Mouse (Mus musculus) forebrain, postnatal 0 days (tissue): ENCODE measurements around the gene Astn1. TPM values are rescaled to one million over a fixed set of nuclear protein-coding genes. Genes with fewer than 3 reads are reported as not detected.

Experiments used
- ATAC-seq: fragments of 200-750 bp; cut with Nextera tagmentation; 2 replicates; pipeline ENCODE4 v1.8.0; 2017; ENCODE audit warnings: mild to moderate bottlenecking, moderate library complexity
- DNase-seq: peaks from one replicate; pipeline ENCODE4 v3.0.0-alpha.2; 2015
- H3K27ac ChIP-seq: fragments of 300-500 bp; sonication (generic); 2 replicates; pipeline ENCODE4 v1.5.1; 2014; ENCODE audit warnings: low read depth, mild to moderate bottlenecking, antibody characterized with exemption, low read length, moderate library complexity, mixed read lengths
- H3K27me3 ChIP-seq: fragments of 300-500 bp; sonication (generic); 2 replicates; pipeline ENCODE4 v1.6.1; 2014; ENCODE audit warnings: mild to moderate bottlenecking, low read length, mixed read lengths; ENCODE audit not compliant: insufficient read depth
- H3K36me3 ChIP-seq: fragments of 300-500 bp; sonication (generic); 2 replicates; pipeline ENCODE4 v1.6.1; 2014; ENCODE audit warnings: mild to moderate bottlenecking, moderate library complexity; ENCODE audit not compliant: insufficient read depth
- H3K4me1 ChIP-seq: fragments of 300-500 bp; sonication (generic); 2 replicates; pipeline ENCODE4 v1.6.1; 2014; ENCODE audit warnings: antibody characterized with exemption; ENCODE audit not compliant: insufficient read depth
- H3K4me2 ChIP-seq: fragments of 300-500 bp; sonication (generic); 2 replicates; pipeline ENCODE4 v1.6.1; 2014; ENCODE audit warnings: low read depth, mild to moderate bottlenecking, moderate library complexity
- H3K4me3 ChIP-seq: fragments of 300-500 bp; sonication (generic); 2 replicates; pipeline ENCODE4 v1.5.1; 2014; ENCODE audit warnings: low read depth, low read length, mixed read lengths
- H3K9ac ChIP-seq: fragments of 300-500 bp; sonication (generic); 2 replicates; pipeline ENCODE4 v1.6.1; 2014; ENCODE audit warnings: mild to moderate bottlenecking
- H3K9me3 ChIP-seq: fragments of 300-500 bp; sonication (generic); 2 replicates; pipeline ENCODE4 v1.6.1; 2016; ENCODE audit warnings: low read length
- CTCF ChIP-seq: sonication (generic); IDR thresholded peaks from 2 replicates; pipeline ENCODE4 v1.5.1; 2016; ENCODE audit warnings: antibody characterized with exemption, control low read depth, low read depth
- WGBS: fragments of 180-500 bp; shearing (Covaris S2); extraction: QIAGEN DNeasy Blood & Tissue Kit; methylation state at CpG from one replicate; pipeline ENCODE4 v1.1.7; 2014; 5-methylcytosine and 5-hydroxymethylcytosine counted together
- polyA plus RNA-seq: library from polyadenylated mRNA; unstranded; fragments of >200 nt; fragmentation: Nextera tagmentation; extraction: Ambion mirVana; gene quantifications from 2 replicates; pipeline ENCODE4 v1.2.1, GENCODE M21; 2015
- total RNA-seq: library from RNA; depleted of rRNA; stranded (reverse); fragments of >200 nt; gene quantifications from 2 replicates; pipeline ENCODE4 v1.2.3, GENCODE M21; 2014

Gene Astn1
- total and polyA plus RNA-seq, 2 experiments from 2014 or later = 29.4 to 122 TPM

DNA sequence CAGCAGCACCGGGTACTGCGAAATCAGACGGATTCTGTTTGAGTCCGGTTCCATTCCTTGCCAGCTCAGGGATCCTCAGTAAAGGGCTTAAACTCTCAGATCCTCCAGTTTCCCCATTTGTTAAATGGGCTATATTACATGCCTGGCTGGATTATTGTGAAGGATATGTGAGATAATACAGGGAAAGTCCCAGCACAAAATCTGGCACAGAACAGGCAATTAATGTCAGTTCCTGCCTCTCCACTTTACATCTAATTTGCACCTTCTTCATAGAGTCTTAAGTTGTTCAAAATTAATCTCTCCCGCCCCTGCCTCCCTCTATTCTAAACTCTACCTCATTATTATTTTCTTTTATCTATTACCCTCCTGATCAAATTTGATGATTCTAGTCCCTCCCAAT, 211.1 kb downstream of the Astn1 start:
- ATAC-seq = peak; percentile 58; the same call in 1 of the 2 replicates
- no peaks in the 10 kb centered on the region for H3K27me3 ChIP-seq
- H3K27ac ChIP-seq = no peak overlapping the region; the same call in 1 of the 2 replicates
- 48% methylated on average over 5 of the region's 5 CpGs for WGBS
- H3K4me3 ChIP-seq = no peak overlapping the region
- H3K9me3 ChIP-seq = no peaks in the 10 kb centered on the region
- DNase-seq = peak; percentile 36
- H3K4me2 ChIP-seq = no peak overlapping the region
- no peak overlapping the region for H3K9ac ChIP-seq
- peaks cover 5% of the 10 kb centered on the region for H3K36me3 ChIP-seq
- TF ChIP-seq CTCF = no peak
- no peaks in the 10 kb centered on the region for H3K4me1 ChIP-seq

DNA sequence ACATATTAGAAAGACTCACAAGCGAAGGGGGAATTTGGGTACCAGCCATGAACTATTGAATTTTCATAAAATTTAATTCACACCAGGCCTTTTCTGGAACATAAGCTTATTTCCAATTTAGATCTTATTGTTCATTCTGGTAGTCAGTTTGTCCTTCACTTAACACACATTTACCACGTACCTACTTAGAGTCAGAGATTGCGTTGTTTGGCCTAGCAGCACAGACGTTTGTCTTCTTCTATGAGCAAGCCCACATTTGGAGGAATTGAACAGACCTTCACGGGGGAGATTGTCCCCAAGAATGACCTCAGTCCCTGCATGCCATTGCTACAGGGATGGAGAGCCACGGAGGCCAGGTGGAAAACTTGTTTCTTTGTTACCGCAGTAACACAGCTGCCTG, 211.5 kb downstream of the Astn1 start:
- no peak overlapping the region for H3K4me2 ChIP-seq
- peaks cover 5% of the 10 kb centered on the region for H3K36me3 ChIP-seq
- ATAC-seq (no peak), DNase-seq (no peak)
- H3K27me3 ChIP-seq = no peaks in the 10 kb centered on the region
- no peak for TF ChIP-seq CTCF
- H3K9me3 ChIP-seq = no peaks in the 10 kb centered on the region
- H3K27ac ChIP-seq = no peak overlapping the region
- no peak overlapping the region for H3K9ac ChIP-seq
- no peaks in the 10 kb centered on the region for H3K4me1 ChIP-seq
- 66% methylated on average over 7 of the region's 7 CpGs for WGBS
- no peak overlapping the region for H3K4me3 ChIP-seq

DNA sequence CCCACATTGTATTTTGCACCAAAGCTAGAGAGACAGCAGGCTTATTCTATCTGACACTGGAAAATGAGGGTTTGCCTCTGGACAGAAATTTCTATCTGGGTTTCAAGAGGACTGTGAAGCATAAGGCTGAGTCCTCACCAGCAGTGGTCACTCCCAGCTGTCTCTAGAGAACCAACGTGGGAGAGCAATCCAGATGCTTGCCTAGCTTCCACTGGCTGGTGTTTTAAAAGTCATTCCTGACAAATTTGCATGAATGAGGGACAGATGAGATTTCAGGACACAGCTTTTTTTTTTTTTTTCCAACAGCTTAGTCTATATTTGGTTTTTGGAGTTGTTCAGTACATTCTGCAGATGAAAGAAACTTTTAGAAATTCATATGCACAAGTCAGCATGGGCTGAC, 213.9 kb downstream of the Astn1 start:
- DNase-seq (no peak), ATAC-seq (no peak)
- Histone ChIP-seq H3K4me2 (no peak overlapping the region), H3K27me3 (no peaks in the 10 kb centered on the region), H3K27ac (no peak overlapping the region), H3K4me1 (no peaks in the 10 kb centered on the region), H3K4me3 (no peak overlapping the region), H3K9me3 (no peaks in the 10 kb centered on the region), H3K9ac (no peak overlapping the region), H3K36me3 (peaks cover 9% of the 10 kb centered on the region)
- TF ChIP-seq CTCF = no peak
- WGBS = 68% methylated on average over 1 of the region's 1 CpGs

DNA sequence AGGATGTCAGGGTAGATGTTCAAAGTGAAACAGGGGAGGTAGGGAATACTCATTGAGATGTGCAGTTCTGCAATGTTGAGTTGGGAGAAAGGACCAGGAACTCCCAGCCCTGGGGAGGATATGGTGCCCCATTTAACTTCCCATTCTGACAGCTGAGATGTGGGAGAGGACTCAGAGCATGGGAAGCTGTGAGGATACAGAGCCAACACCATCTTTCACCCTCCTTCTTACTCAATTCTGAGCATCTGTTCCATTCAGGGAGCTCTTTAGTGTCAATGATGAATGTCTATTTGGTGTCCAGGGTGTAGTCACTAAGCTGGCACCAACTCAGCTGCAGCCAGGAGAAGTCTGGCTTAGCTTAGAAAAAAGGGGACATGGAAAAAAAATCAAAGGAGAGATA, 219.7 kb downstream of the Astn1 start:
- no peak for TF ChIP-seq CTCF
- no peaks in the 10 kb centered on the region for H3K9me3 ChIP-seq
- H3K27me3 ChIP-seq = no peaks in the 10 kb centered on the region
- H3K9ac ChIP-seq = no peak overlapping the region
- H3K4me2 ChIP-seq = no peak overlapping the region
- H3K36me3 ChIP-seq = peaks cover 7% of the 10 kb centered on the region
- H3K27ac ChIP-seq = no peak overlapping the region
- no peak for ATAC-seq
- no peak for DNase-seq
- no peaks in the 10 kb centered on the region for H3K4me1 ChIP-seq
- no peak overlapping the region for H3K4me3 ChIP-seq

DNA sequence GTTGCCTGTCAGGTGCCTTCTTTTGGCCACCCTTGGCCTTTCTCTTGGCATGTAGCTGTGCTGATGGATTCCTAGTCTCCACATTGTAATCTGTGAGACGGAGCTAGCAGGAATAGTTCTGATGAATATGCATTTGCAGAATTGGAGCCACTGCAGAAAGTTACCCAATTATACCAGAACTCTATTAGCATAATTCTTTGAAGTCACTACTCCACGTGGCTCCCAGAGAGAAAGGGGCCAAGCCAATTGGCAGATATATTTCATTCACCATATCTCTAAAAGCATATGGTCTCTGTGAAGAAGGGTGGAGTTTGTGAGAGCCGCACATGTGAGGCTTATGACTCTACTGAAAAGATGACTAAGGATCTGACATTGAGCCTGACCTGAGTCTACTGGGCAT, 226.8 kb downstream of the Astn1 start:
- DNase-seq (peak; percentile 24), ATAC-seq (peak; percentile 77)
- H3K4me2 ChIP-seq = no peak overlapping the region
- H3K4me1 ChIP-seq = no peaks in the 10 kb centered on the region
- H3K4me3 ChIP-seq = no peak overlapping the region
- no peak for TF ChIP-seq CTCF
- 38% methylated on average over 3 of the region's 3 CpGs for WGBS
- no peaks in the 10 kb centered on the region for H3K27me3 ChIP-seq
- no peaks in the 10 kb centered on the region for H3K9me3 ChIP-seq
- peaks cover 9% of the 10 kb centered on the region for H3K36me3 ChIP-seq
- no peak overlapping the region for H3K9ac ChIP-seq
- no peak overlapping the region for H3K27ac ChIP-seq

DNA sequence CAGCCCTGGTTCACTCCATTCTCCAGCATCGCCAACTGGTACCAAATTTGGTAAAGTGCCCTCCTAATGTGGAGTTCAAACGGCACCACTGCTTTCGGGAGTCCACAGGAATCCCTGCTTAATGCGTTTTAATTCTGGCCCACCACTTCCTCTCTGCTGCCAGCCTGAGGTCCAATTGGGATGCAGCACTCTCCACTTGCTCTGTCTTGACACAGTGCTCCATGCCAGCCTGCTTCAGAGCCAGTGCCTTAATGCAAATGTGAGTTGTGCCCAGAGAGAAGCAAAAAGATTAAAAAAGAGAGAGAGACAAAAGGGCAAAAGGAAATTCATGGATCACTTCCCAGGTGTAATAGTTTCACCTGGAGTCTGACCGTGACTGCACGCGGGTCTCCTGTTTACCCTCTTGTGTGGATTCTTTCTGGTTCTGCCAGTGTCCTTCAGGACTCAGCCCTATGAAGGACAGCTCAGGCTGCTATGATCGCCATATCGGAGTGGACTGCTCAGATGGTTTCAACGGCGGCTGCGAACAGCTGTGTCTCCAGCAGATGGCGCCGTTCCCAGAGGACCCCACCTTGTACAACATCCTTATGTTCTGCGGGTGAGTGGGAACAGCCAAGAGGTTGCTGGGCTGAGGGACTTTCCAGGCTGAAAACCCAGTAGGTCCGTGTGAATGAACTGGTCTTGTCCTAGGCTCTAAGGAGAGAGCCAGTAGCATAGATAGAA, 234.8 kb downstream of the Astn1 start:
- DNase-seq (peak; percentile 34), ATAC-seq (peak; percentile 65)
- Histone ChIP-seq H3K4me2 (no peak overlapping the region), H3K4me1 (no peaks in the 10 kb centered on the region), H3K4me3 (no peak overlapping the region), H3K36me3 (peaks cover 18% of the 10 kb centered on the region), H3K9me3 (no peaks in the 10 kb centered on the region), H3K27me3 (no peaks in the 10 kb centered on the region), H3K9ac (no peak overlapping the region), H3K27ac (no peak overlapping the region)
- peak; percentile 66 for TF ChIP-seq CTCF
- WGBS = 44% methylated on average over 16 of the region's 16 CpGs

DNA sequence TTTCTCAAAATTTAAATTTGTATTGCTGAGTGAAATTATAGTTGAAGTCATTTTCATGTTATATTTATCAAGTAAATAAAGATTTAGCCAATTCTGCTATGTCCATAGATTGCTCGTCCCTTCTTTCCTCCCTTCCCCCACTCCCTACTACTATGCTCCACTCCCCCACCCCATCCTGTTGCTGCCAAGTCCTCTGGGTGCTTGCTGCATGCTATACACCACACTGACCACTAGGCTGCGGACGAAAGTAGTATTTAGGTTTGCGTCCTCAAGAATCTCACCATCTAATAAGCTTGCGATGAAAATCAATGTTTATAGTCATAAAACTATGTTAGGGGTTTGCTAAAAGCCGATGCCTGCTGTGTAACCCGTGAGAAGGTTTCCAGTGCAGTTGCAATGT, 235.9 kb downstream of the Astn1 start:
- H3K9ac ChIP-seq = no peak overlapping the region
- no peaks in the 10 kb centered on the region for H3K9me3 ChIP-seq
- H3K4me3 ChIP-seq = no peak overlapping the region
- H3K27ac ChIP-seq = no peak overlapping the region
- H3K4me1 ChIP-seq = no peaks in the 10 kb centered on the region
- H3K4me2 ChIP-seq = no peak overlapping the region
- H3K27me3 ChIP-seq = no peaks in the 10 kb centered on the region
- DNase-seq = no peak
- peak; percentile 50 for TF ChIP-seq CTCF
- H3K36me3 ChIP-seq = peaks cover 16% of the 10 kb centered on the region
- ATAC-seq = no peak
- 91% methylated on average over 7 of the region's 7 CpGs for WGBS
